Mouse (Mus musculus) kidney, postnatal 25 days (tissue): ENCODE measurements around the gene Ankrd22.

Source experiments
- DNase-seq, 2 experiments: peaks; one replicate each; pipeline ENCODE4 v3.0.0; 2021; ENCODE audit warnings: mixed read lengths in 2 of 2

Gene Ankrd22

GRCm38 (mm10) chr19:34078130-34078529 is 87.7 kb downstream of the Ankrd22 start:
- no peak for DNase-seq

DNA sequence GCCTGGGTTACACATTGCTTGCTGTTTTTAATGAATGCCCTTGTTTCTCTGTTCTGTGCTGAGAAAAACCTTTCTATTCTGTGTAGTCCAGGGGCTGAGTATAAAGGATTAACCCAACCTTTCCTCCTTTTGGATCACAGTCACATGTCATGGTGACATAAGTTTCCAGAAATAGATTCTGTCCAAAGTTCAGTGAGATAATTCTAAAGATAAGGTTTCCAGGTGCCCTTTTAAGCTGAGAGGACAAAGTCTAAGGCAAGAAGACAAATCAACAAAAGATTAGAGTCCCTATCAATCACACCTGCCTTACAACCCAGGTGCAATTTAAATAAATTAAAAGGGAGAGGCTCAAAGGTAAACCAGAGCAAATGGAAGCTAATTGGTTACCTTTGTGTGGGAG is 91.6 kb downstream of the Ankrd22 start:
- DNase-seq: no peak
